In the genomic region with DNA sequence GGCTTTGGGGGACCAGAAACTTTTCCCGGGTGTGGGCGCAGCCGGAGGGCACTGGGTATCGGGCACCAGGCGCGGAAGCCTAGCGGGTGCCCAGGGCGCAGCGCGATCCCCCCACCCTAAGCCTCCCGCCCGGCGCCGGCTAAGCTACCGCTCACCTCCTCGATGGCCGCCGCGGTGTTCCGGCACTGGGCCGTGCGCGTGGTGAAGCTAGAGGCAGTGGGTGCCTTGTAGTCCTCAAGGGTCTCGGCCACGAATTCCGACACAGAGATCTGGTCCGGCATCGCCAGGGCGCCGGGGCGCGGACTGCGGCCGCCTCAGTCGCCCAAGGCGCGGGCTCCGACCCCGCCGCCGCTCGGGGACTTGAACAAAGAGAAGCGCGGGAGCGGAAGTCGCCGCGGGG, we compare ENCODE assay signal across 10 mouse cellular contexts. TPM values are rescaled to one million over a fixed set of nuclear protein-coding genes. Genes with fewer than 3 reads are reported as not detected.
A peak's percentile ranks its signal among the peaks of the same experiment; 100 is the strongest.
DNase-seq lines count a peak whose midpoint lies in the region; ATAC-seq lines count a peak whose summit lies in the region.
"Not testable (repeated sequence)": the region's sequence is repeated elsewhere in the genome, so short reads cannot be mapped to it uniquely, and the experiment has no call there.
"Had no signal": no experiment of that assay in that cellular context is flagged by ENCODE, and none has a peak within 500 bp of the region (broad histone marks: within the 10 kb centered on the region; RNA-seq: fewer than 3 reads in every experiment).

No protein-coding gene starts in this region.

- DNase-seq in B cell, adult 2 months, result peak; percentile 14 to 19
- DNase-seq in adrenal gland, postnatal 36 days, result peak; percentile 2 to 8
- DNase-seq in forebrain, embryonic 10.5 days (ENCODE audit: extremely low spot score, low spot score), result not testable (repeated sequence)
- DNase-seq in heart, postnatal 25 days (ENCODE audit: low spot score), result peak; percentile 0
- DNase-seq in ovary, postnatal 10 days (ENCODE audit: low spot score), result peak; percentile 2
- peak; percentile 4 for DNase-seq in thymus, postnatal 10 days (ENCODE audit: low spot score in 2 of 2)

- not testable (repeated sequence) for H3K9ac ChIP-seq in kidney, embryonic 15.5 days; limb, embryonic 15.5 days

- ATAC-seq in kidney, embryonic 15.5 days (replicated peaks; ENCODE audit: low FRiP score); limb, embryonic 15.5 days (ENCODE audit: insufficient number of reproducible peaks, low FRiP score, low TSS enrichment, low read depth): not testable (repeated sequence)

- 19% methylated on average over 32 of the region's 48 CpGs for WGBS in forebrain, embryonic 10.5 days
- WGBS in kidney, embryonic 15.5 days, result 16% methylated on average over 48 of the region's 48 CpGs
- WGBS in limb, embryonic 15.5 days, result 14% methylated on average over 39 of the region's 48 CpGs

- peaks cover 11% of the 10 kb centered on the region for H3K9me3 ChIP-seq in forebrain, embryonic 10.5 days
- H3K9me3 ChIP-seq in kidney, embryonic 15.5 days (replicated peaks); limb, embryonic 15.5 days: not testable (repeated sequence)

- H3K27ac ChIP-seq in forebrain, embryonic 10.5 days; kidney, embryonic 15.5 days; limb, embryonic 15.5 days: not testable (repeated sequence)

- intact Hi-C loops in heart, postnatal 25 days (cut with DNase I), result not testable (repeated sequence)

- H3K4me2 ChIP-seq in kidney, embryonic 15.5 days, result peak overlapping the region; percentile 43
- 0 out of 2 replicates have a peak overlapping the region, but pooled peaks have one; percentile 2 for H3K4me2 ChIP-seq in limb, embryonic 15.5 days

- H3K36me3 ChIP-seq in forebrain, embryonic 10.5 days (replicated peaks); kidney, embryonic 15.5 days; limb, embryonic 15.5 days: not testable (repeated sequence)

- peak overlapping the region; percentile 36 for H3K4me3 ChIP-seq in forebrain, embryonic 10.5 days
- H3K4me3 ChIP-seq in kidney, embryonic 15.5 days (replicated peaks), result peak overlapping the region; percentile 31
- H3K4me3 ChIP-seq in limb, embryonic 15.5 days, result peak overlapping the region; percentile 32

- H3K4me1 ChIP-seq in forebrain, embryonic 10.5 days; kidney, embryonic 15.5 days; limb, embryonic 15.5 days: not testable (repeated sequence)

- not testable (repeated sequence) for H3K27me3 ChIP-seq in forebrain, embryonic 10.5 days (ENCODE audit: poor library complexity, severe bottlenecking); kidney, embryonic 15.5 days; limb, embryonic 15.5 days

RNA-seq across cellular contexts. Expression of gene Gm10330, which starts 20.3 kb away (rescaled TPM):
- total RNA-seq in adrenal gland, postnatal 36 days (2021), result not detected
- polyA plus RNA-seq in forebrain, embryonic 10.5 days (2016; fragmentation: Nextera tagmentation; extraction: Ambion mirVana), result 0.64 and 1.2 TPM in 2 replicates
- not detected for total RNA-seq in heart, postnatal 25 days (2021)
- polyA plus RNA-seq in kidney, embryonic 15.5 days (2015; fragmentation: Nextera tagmentation; extraction: Ambion mirVana), result 0.64 and 0.80 TPM in 2 replicates
- 0.34 and 0.40 TPM in 2 replicates for polyA plus RNA-seq in limb, embryonic 15.5 days (2015; fragmentation: Nextera tagmentation; extraction: Ambion mirVana)
- polyA plus RNA-seq: large intestine, adult 2 months; macrophage had no signal
